Mouse (Mus musculus) kidney, adult 11 months (tissue): ENCODE results near the gene Kif3a.
A peak's percentile ranks its signal among the peaks of the same experiment; 100 is the strongest.

Experiments used
- DNase-seq: peaks from one replicate; pipeline ENCODE4 v3.0.0; 2022

Gene Kif3a

GRCm38 (mm10) chr11:53567224-53568014, at the start of gene Kif3a:
Kif3a (plus strand) TSS chr11:53567379.
- peak; percentile 95 for DNase-seq

- DNase-seq: no peak
These were observed 48.4 kb upstream of the Kif3a start for GRCm38 (mm10) chr11:53518759-53519158.

- no peak for DNase-seq
These were observed 47.7 kb upstream of the Kif3a start, which contains the start of gene Sept8 for GRCm38 (mm10) chr11:53519207-53520121. Sept8 (plus strand) TSS chr11:53519257.

- DNase-seq: no peak
These were observed 46.8 kb upstream of the Kif3a start for GRCm38 (mm10) chr11:53520122-53520978.

- no peak for DNase-seq
These were observed 45.9 kb upstream of the Kif3a start for GRCm38 (mm10) chr11:53521120-53521820.

- no peak for DNase-seq
These were observed 45.4 kb upstream of the Kif3a start for GRCm38 (mm10) chr11:53521821-53522131.

GRCm38 (mm10) chr11:53522362-53522761, 44.8 kb upstream of the Kif3a start:
- no peak for DNase-seq

GRCm38 (mm10) chr11:53522930-53523329, 44.2 kb upstream of the Kif3a start:
- no peak for DNase-seq

GRCm38 (mm10) chr11:53523545-53524405, 43.4 kb upstream of the Kif3a start:
- no peak for DNase-seq

- no peak for DNase-seq
These were observed 42.3 kb upstream of the Kif3a start for GRCm38 (mm10) chr11:53524905-53525304.

GRCm38 (mm10) chr11:53525461-53525860, 41.7 kb upstream of the Kif3a start:
- peak; percentile 73 for DNase-seq

GRCm38 (mm10) chr11:53528397-53529252, 38.6 kb upstream of the Kif3a start:
- no peak for DNase-seq

GRCm38 (mm10) chr11:53529253-53529557, 38.0 kb upstream of the Kif3a start:
- no peak for DNase-seq

GRCm38 (mm10) chr11:53530001-53530400, 37.2 kb upstream of the Kif3a start:
- no peak for DNase-seq

GRCm38 (mm10) chr11:53531578-53532230, 35.5 kb upstream of the Kif3a start:
- DNase-seq: no peak

GRCm38 (mm10) chr11:53532231-53532620, 35.0 kb upstream of the Kif3a start:
- no peak for DNase-seq

- DNase-seq: no peak
These were observed 28.1 kb upstream of the Kif3a start for GRCm38 (mm10) chr11:53539002-53539491.

GRCm38 (mm10) chr11:53540394-53540793, 26.8 kb upstream of the Kif3a start:
- DNase-seq: no peak

- DNase-seq: no peak
These were observed 26.0 kb upstream of the Kif3a start for GRCm38 (mm10) chr11:53541222-53541621.

GRCm38 (mm10) chr11:53543021-53543420, 24.2 kb upstream of the Kif3a start:
- no peak for DNase-seq
